Mouse (Mus musculus): ENCODE results near the gene Cox14.
A peak's percentile ranks its signal among the peaks of the same experiment; 100 is the strongest.
"Not testable (repeated sequence)": the region's sequence is repeated elsewhere in the genome, so short reads cannot be mapped to it uniquely, and the experiment has no call there.

The Cox14 gene

GRCm38 (mm10) chr15:99710221-99711190 is 14.9 kb upstream of the Cox14 start:
- DNase-seq: no peak

- no peak for DNase-seq
Measured at GRCm38 (mm10) chr15:99711491-99711890, 13.9 kb upstream of the Cox14 start.

DNA sequence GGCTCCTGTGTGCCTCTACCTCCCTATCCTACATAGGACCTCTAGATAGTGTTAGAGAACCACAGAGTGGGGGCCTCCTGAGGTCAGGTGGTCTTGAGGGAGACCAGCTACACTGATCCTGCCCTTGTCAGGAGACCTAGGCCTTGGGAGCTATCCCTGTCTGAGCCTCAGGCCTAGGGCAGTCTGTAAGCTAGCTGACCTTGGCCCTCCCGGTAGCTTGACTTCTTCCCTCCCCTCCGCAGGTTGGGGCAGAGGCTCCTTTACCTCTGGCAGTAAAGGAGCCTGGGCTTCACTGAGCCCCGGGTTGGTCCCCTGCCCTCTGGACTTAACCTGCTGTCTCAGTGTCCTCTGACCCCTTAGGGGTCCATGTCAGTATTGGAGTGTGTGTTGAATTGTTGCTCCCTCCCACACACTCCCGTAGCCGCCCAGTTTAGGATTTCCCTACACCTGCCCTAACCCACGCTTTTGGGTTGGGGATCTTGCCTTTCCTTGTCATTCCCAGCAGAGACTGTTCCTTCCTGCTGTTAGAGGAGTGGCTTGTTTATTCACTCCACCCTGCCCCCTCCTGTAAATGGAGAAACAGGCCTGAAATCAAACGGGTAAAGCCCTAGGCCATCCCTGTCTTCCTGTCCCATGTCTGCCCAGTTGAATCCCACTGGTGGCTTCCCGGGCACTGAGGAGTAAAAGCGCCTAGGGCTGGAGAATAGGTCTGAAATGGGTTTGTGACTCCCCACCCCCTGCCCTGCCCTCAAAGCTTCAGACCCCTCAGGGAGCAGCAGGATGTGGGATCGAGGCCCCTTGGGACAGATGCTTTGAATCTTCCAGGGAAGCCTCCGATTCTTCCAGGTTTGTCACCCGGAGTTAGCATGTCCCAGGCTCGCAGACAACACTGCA is 12.5 kb upstream of the Cox14 start:
- no peak for DNase-seq

DNA sequence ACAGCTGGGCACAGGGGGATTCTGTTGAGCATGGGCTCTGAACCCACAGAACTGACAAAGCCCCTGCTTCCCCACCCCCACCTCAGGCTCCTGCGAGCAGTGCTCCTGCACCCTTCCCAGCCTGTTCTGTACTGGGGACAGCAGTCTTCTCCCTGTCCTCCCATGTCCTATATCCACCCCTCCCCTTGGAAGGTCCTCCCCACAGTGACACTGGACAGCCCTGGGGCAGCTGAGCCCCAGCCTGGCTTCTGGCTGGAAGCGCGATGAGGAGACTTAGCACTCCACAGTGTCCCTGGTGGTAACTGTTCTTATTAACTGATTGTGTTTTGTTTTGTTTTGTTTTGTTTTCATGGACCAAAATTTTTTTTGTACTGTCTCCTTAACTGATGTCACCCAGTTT is 11.8 kb upstream of the Cox14 start:
- DNase-seq: no peak

DNA sequence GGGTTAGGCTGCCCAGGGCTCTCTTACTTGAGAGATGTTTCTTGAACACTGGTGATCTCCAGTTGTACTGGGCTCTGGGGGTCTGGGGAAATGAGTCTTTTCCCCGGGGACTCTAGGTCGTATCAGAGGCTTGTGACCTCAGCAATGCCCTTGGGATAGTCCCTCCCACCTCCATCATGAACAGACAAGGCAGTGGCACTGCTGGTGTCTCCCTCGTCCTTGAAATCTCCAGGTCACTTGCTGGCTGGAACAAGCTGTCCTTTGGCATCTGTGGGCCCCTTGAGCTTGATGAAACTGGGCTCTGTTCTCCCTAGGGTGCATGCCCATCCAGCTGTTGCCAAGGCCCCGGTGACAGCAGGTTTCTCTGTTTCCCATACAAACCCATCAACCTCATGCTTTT is 11.2 kb upstream of the Cox14 start:
- DNase-seq: no peak

DNA sequence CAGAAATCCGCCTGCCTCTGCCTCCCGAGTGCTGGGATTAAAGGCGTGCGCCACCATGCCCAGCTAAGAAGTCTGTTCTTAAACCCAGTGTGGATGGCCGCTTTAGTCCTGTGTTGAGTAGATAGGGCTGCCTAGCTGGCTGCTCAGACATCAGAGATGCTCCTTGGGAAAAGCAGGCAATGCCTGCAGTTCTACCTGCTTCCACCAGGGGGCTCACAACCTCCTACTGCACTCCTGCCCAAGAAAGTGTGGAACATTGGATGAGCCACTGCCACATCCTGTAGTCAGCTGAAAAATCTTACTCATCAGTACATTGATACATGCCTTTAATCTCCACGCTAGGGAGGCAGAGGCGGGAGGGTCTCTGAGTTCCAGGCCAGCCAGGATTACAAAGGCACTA is 10.6 kb upstream of the Cox14 start:
- DNase-seq: peak; percentile 30 to 67

DNA sequence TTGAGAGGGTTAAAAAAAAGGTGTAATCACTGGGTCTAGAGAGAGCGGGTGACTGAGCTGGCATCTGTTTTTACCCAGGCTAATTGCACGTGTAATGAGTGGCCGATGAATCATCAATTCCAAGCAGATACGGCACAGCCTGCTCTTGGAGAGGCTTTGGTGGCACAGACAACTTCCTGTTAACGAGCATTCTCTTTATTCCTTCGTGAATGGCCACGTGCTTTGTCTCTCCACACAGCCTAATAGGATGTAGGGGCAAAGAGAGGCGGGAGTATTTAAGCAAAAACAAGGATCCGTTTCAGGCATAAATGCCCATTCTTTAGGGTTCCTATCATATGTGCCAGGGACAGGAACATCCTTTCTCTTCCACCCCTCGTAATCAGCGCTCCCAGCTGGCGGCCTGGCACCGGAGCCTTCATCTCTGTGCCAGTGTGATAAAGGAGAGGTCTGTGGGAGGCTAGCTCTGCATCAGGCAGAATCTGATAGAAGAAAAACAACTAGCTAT is 10.0 kb upstream of the Cox14 start:
- no peak for DNase-seq

- no peak for DNase-seq
Measured at GRCm38 (mm10) chr15:99715982-99716746, 9.3 kb upstream of the Cox14 start.

- DNase-seq: no peak
Measured at GRCm38 (mm10) chr15:99716814-99717213, 8.6 kb upstream of the Cox14 start.

- no peak for DNase-seq
Measured at GRCm38 (mm10) chr15:99717386-99718334, 7.8 kb upstream of the Cox14 start, which contains the start of gene Gpd1. TSS of gene Gpd1 (plus strand) at chr15:99717515.

DNA sequence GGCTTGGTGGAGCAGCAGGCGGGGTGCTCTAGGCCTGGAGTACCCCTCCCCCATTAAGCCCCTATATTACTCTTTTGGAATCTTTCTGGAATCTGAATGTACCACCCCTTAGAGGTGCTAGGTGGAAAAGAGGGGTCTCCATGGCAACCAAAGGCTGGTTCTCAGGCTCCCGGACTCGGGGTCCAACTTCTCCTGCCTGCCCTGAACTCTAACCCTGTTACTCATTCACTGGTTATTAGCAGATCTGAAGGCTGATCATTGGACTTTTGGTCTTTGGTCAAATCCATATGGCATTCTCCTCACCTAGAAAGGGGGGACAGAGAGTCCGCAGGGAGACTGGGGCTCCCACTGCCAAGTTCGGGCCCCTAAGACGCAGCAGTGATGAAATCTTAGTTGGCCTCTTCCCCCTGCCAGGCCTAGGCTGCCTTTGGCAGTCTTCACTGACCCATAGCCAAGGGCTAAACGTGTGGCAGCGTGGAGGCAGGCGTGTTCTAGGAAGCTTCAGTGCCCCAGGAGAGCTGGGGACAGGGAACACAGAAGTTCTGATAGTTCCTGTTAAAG is 6.9 kb upstream of the Cox14 start:
- DNase-seq: no peak

- DNase-seq: no peak
Measured at GRCm38 (mm10) chr15:99719865-99720264, 5.6 kb upstream of the Cox14 start.

DNA sequence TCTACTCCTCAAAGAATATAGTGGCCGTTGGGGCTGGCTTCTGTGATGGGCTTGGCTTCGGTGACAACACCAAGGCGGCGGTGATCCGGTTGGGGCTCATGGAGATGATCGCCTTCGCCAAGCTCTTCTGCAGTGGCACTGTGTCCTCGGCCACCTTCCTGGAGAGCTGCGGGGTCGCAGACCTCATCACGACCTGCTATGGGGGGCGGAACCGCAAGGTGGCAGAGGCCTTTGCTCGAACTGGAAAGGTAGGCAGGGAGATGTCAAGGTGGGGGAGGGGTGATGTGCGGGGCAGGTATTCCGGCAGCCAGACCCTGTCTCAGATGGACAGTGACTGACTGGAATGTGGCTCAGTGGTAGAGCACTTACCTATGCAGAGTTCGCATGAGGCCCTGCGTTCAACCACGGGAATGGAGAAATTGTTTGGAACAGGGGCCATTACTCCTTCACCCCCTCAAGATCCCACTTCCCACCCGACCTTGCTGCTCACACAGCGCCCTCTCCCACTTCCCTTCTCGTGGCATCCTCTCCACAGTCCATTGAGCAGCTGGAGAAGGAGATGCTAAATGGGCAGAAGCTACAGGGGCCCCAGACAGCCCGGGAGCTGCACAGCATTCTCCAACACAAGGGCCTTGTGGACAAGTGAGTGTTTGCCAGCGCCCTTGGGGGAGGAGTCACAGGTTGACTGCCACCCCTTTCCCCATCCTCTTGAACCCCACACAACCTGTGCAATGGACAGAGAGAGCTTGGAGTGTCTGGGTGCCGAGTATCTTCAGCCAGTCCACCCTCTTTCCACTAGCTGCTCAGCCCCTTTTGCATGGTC is 3.3 kb upstream of the Cox14 start:
- DNase-seq: no peak

DNA sequence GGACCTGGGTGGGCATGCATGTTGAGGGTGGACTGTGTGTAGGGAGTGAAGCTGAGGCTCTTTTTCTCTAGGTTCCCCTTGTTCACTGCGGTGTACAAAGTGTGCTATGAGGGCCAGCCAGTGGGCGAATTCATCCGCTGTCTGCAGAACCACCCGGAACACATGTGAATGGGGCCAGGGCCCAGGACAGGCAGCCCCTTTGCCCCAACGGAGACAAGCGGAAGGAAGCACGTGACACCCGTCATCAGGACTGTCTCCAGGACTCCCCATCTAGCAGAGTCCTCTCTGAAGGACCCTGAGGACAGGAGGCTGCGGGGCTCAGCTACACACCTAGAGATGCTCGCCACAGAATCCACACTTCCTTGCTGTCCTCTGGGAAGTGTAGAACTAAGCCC is 2.3 kb upstream of the Cox14 start:
- DNase-seq: no peak

- DNase-seq: peak in 1 of 2 experiments; percentile 22
Measured at GRCm38 (mm10) chr15:99723515-99724291, 1.7 kb upstream of the Cox14 start.

GRCm38 (mm10) chr15:99724292-99725021 is 961 bp upstream of the Cox14 start:
- peak; percentile 22 to 31 for DNase-seq

GRCm38 (mm10) chr15:99726549-99726948 is 1.1 kb downstream of the Cox14 start:
- DNase-seq: no peak

DNA sequence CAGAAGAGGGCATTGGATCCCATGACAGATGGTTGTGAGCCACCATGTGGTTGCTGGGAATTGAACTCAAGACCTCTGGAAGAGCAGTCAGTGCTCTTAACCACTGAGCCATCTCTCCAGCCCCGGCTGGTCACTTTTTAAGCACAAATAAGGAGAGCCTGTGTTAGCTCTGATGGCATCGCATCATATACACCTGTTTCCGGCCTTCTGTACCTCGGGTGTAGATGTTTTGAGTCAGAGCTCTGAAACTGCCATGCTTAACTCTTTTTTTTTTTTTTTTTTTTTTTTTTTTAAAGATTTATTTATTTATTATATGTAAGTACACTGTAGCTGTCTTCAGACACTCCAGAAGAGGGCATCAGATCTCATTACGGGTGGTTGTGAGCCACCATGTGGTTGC is 1.6 kb downstream of the Cox14 start:
- DNase-seq: not testable (repeated sequence)
